Mouse (Mus musculus) kidney, adult 2 months (tissue): ENCODE results near the gene Prkn.

ENCODE experiments used
- CTCF ChIP-seq: fragments of 200-500 bp; conservative IDR thresholded peaks from 2 replicates; pipeline ENCODE4 v1.5.1; 2011; ENCODE audit warnings: low read depth, mild to moderate bottlenecking, control low read depth, low read length, moderate library complexity, mixed read lengths; ENCODE audit not compliant: insufficient read depth, insufficient read length
- POLR2A ChIP-seq: fragments of 200-500 bp; IDR thresholded peaks from one replicate; pipeline ENCODE4 v1.6.1; 2011; ENCODE audit warnings: low read depth, low read length, control low read depth

GRCm38 (mm10) chr17:11260663-11261062 lies 420.5 kb downstream of the Prkn start:
- TF ChIP-seq POLR2A (no peak), CTCF (no peak)
